Mouse (Mus musculus): Measurements from ENCODE around the gene Adap1.

Gene Adap1

DNA sequence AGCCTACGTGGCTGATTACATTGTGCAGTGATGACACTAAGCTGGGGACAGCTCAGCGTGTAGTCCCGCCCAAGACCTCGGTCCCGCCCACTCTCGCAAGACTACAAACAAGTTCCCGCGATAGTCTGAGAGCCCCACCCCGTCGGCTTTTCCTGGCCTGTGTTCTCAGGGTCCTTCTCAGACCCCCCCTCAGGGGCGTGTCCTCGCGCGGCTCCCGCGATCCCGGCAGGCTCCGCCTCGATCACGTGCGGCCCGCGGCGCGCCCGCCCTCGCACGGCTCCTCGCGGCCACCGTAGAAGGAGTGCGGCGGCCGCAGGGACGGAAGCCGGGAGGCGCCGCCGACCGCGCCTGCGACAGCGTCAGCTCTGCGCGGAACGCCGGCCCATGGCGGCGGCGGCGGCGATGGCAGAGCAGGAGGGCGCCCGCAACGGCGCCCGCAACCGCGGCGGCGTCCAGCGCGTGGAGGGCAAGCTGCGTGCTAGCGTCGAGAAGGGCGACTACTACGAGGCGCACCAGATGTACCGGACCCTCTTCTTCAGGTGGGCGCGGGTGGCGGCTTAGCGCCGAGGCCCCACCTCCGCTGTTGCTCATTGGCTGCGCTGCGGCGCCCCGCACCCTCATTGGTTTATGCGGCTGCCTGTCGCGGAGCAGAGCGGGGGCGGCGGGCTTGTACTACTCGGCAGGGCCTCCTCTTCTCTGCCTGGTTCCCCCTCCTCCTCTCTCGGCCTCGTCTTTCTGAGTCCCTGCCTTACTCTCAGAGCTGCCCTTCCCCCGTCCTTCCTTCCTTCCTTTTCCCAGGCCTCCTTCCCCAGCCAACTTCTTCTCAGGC lies 73.1 kb downstream of the Adap1 start, which contains the start of gene Get4:
TSS of gene Get4 (plus strand) at position 244 of the 829 bp plus-strand sequence.
- peak; percentile 98 to 99 for DNase-seq (ENCODE audit: low spot score in 2 of 2)

DNA sequence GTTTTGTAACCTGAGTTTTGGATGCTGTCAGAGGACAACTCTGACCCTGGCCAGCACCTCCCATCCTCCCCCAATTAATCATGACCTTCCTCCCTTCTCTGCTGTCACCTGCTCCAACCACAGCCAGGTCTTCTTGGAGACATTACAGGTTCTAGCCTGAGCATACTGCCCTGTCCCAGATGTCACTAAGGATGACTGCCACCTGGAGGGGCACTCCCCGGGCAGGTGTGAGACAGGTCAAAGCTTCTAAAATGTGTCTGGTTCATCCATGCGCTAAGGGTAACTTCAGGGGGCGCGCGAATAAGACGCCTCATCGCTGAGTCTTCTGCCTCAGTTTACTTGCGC lies 73.7 kb downstream of the Adap1 start:
- DNase-seq (ENCODE audit: low spot score in 2 of 2): no peak

DNA sequence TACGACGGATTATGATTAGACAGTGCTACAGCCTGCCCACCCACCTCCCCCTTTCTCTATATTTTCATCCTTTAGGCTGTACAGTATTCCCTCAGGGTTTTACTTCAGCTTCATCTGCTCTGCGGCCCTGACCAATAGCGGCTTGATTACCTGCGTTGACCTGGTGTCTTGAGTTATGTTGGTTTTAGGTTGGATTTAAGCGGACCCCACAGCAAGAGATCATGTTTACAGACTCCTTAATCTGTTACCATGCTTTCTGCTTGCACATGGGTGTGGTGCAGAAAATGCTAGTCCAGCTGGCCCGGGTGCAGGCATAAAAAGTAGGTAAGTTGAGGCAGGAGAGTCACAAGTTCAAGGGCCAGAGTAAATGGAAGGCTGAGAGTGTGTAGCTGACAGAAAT lies 74.1 kb downstream of the Adap1 start:
- no peak for DNase-seq (ENCODE audit: low spot score in 2 of 2)

DNA sequence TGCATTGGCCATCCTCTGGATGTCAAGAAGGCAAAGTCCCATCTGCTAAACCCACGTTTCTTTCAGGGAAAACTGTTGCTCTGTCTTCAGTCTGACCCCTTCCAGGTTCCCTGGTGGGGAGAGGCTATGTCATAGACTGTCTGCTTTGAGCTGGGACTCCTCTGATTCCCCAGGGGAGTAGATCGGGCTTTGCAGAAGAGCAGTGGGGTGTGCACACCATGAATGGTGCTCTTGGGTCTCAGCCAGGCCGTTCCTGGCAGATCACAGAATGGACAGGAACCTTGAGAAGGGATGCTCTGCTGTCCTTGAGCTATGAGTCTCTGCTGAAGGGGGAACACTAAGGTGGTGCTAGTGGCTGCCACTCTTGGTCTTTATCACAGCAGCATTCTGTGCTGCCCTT lies 76.6 kb downstream of the Adap1 start:
- DNase-seq (ENCODE audit: low spot score in 2 of 2): no peak

DNA sequence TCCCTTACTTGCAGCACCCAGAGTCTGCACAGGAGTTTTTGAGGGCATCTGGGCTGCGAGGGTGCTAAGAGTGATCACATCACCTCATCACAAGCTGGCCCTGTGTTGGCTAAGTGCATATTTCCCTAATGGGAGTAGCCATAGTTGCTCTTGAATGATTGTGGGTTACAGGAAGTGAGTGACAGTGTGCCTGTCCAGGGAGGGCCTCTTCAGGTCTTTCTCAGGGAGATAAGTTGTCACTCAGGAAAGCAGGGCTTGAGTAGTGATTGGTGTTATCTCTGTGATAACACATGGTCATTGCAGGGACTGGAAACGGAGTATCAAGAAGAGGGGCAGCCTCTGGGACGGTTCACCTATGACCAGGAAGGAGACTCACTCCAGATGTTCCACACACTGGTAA lies 77.7 kb downstream of the Adap1 start:
- DNase-seq (ENCODE audit: low spot score in 2 of 2): no peak

DNA sequence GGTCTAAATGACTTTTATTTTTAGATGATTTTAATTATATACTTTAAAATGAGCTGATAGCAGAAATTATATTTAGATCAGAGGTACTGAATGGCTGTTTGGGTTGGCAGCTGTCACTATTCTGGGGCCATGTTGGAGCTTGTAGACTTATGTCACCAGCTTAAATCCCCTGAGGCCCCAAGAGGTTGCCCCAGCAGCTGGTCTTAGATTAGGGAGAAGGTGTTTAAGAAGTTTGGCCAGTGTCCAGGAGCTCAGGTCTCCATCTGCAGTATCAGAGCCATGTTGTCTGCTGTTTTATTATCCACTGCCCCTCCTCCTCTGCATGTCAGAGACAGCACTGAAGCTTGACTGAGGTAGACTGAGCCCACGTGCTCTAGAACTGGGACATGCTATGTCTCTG lies 82.0 kb downstream of the Adap1 start:
- no peak for DNase-seq (ENCODE audit: low spot score in 2 of 2)

DNA sequence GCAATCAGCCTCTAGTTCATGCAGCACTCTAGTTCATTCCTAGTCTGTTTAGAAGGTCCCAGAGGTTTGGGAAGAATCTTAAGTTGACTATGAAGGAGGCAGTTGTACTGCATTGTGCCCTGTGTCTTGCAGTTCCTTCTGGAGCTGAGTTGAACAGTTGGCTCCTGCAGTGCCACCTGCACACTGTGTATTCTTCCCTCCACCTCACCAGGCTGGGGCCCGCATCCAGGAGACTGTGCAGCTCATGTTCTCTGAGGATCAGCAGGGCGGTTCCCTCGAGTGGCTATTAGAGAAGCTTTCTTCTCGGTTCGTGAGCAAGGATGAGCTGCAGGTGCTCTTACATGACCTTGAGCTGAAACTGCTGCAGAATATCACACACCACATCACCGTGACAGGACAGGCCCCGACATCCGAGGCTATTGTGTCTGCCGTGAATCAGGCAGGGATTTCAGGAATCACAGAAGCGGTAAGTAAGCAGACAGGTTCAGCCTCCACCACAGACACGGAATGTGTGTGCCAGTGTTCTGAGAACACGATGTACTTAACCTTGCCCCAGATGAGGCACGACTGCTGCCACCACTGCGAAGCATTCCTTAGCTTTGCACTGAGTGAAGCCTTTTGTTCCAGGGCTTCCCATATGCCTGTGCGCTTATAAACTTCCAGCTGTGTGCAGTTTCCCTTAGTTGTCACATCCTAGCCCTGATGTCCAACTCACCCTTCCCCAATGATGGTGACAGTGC lies 84.2 kb downstream of the Adap1 start:
- DNase-seq (ENCODE audit: low spot score in 2 of 2): no peak

DNA sequence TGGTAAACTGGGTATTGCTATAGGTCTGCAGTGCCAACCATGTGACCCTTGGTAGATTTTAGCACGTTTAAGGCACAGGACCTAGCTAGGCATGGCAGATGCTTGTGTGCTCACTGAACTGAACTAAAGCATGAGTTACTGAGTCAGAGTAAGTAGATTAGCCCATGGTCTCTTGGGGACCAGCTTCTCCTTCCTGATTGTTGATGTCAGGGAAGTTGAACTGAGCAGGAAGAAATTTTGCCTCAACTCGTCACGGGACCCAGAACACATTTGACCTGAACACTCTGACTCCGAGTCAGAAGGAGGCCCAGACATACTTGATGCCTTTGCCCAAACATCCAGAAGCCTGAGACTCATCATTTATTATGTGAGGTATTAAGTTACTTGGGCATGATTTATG lies 88.0 kb downstream of the Adap1 start:
- no peak for DNase-seq (ENCODE audit: low spot score in 2 of 2)

DNA sequence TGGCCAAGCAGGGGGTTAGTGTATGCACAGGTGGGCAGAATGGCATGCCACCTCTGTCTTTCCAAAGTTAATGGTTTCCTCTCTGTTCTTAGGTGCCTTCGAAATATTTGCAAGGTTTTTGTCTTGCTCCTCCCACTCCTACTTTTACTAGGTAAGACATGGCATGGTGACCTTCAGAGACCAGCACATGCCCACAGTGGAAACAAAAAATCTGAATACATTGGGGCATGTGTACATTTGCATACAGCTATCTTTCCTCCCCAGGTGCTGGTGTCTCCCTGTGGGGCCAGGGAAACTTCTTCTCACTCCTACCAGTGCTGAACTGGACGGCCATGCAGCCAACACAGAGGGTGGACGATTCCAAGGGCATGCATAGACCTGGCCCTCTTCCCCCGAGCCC lies 91.0 kb downstream of the Adap1 start:
- no peak for DNase-seq (ENCODE audit: low spot score in 2 of 2)

DNA sequence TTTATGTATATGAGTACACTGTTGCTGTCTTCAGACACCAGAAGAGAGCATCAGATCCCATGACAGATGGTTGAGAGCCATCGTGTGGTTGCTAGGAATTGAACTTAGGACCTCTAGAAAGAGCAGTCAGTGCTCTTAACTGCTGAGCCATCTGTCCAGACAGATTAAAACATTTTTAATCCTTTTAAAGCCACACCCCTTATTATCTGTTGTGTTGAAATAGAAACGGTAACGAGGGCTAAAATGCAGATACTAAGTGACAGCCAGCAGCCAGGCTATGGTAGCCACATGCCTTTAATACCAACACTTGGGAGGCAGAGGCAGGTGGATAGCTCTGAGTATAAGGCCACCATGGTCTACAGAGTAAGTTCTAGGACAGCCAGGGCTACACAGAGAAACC lies 93.3 kb downstream of the Adap1 start:
- no peak for DNase-seq (ENCODE audit: low spot score in 2 of 2)

DNA sequence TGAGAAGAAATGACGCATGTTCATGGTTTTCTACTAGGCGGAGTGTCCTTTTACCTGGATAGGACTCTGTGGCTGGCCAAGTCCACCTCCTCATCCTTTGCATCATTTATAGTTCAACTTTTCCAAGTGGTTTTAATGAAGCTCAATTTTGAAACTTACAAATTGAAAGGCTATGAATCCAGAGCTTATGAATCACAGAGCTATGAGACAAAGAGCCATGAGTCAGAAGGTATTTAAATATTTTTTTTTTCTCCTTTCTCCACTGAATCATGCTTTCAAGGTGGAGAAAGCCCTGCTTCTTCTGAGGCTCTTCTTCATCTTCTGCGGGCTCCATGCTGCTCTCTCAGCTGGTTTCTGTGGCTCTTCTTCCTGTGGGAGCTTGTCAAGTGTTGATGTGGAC lies 95.7 kb downstream of the Adap1 start:
- no peak for DNase-seq (ENCODE audit: low spot score in 2 of 2)

DNA sequence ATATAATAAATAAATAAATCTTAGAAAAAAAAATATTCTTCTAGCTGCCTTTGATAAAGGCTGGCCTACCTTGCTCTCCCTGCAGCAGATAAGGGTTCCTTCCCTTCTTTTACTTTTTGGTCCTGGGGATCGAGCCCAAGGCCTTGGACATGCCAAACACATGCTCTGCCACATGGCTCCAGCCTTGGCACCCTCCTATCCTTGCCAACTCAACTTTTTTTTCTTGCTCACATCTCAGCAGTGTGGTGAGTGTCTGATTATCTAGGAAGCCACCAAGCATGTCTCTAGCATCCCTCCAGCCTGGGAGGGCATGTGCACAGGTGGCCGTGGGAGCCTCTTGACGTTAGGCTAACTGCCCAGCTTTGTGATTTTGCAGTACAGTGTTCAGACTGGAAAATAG lies 97.1 kb downstream of the Adap1 start:
- no peak for DNase-seq (ENCODE audit: low spot score in 2 of 2)

DNA sequence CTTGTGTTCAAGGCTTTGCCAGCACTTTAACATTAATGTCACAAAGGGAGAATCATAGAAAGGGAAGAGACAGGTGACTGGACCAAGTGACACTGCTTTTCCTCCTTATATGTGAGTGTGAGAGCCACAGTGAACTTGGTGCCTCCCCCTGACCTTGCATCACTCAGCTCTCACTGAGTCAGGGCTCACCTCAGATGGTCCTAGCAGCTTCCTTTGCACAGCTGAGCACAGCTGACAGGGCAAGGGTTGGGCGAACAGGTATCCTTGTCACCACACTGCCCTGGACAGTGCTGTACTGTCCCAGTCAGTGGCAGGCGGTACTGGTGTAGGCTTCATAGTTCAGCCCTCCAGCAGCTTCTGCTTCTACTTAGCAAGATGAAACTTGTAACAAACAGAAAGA lies 97.8 kb downstream of the Adap1 start:
- DNase-seq (ENCODE audit: low spot score in 2 of 2): no peak

DNA sequence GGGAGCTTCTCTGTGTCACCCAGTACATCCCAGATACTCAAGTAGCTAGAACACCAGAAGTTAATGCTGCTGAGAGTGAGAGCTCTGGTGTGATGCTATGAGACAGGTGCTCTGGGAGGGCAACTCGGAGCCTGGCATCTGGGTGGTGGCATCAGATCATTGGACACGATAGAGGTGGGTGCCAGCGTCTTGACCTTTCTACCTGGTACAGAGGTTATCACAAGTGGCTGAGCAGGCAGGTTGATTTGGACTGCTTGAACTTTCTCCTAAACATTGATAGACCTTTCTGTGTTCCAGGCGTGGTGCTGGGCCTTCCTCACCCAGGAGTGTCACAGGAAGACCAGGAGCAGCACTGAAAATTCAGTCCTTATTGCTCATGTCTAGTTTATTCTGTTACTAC lies 98.2 kb downstream of the Adap1 start:
- DNase-seq (ENCODE audit: low spot score in 2 of 2): no peak

DNA sequence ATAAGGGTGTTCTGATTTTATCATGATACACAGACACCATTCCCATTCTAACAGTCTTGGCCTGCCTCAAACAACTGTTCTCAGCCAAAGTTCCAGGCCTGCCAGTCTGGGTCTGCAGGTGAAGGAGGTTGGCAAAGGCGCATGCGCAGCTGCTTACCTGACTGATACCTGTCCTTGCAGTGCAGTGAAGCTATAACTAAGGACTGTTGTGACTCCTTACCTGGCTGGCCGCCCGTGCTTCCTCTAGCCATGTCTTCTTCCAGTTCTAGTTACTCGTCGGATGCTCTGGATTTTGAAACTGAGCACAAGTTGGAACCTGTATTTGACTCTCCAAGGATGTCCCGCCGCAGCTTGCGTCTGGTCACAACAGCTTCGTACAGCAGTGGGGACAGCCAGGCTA lies 102.1 kb downstream of the Adap1 start:
- no peak for DNase-seq (ENCODE audit: low spot score in 2 of 2)

All from natural killer cell, adult 2 months (primary cell).